Mouse (Mus musculus) G1E-ER4 (cell line): Measurements from ENCODE around the gene Zdhhc8. TPM values are rescaled to one million over a fixed set of nuclear protein-coding genes. Genes with fewer than 3 reads are reported as not detected.

Experiments
- GATA1 ChIP-seq: IDR thresholded peaks from one replicate; pipeline ENCODE4 v1.8.0; 2012; ENCODE audit warnings: low read length, inconsistent platforms
- polyA plus RNA-seq: library from polyadenylated mRNA; stranded (reverse); fragments of >175 nt; gene quantifications from 2 replicates; pipeline ENCODE4 v1.2.3, GENCODE M21; 2012

Gene Zdhhc8
- polyA plus RNA-seq, 1 experiment = 4.3 TPM

DNA sequence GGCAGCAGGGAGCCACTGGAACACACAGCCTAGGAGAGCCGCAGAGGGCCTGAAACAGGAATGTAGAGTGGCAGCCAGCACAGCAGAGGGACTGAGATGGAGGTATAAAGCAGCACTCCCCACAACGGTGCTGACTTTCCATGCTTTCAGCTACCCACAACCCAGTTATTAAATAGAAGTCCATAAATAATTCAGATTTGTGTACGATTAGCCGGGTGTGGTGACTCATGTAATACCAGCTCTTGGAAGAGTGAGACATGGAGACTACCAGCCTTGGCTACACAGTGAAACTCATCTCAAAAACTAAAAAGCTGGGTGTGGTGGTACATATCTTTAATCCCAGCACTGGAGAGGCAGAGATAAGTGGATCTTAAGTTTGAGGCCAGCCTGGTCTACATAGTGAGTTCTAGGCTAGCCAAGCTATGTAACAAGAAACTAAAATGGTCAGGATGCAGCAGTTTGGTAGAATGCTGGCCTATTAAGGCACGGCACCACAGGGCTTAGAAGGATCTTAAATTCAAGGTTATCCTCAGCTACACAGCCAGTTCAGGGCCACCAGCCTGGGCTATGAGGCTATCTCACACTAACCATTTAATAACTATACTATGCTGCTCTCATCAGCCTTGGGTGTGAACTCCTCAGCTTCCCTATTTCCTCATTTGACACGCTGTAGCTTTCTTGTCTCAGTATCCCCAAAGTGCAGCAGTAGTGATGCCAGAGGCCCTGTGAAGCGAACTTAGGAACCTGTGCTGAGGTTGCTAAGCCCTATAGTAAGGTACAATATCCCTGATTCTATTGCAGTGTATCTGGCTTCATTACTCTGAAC is 2.0 kb upstream of the Zdhhc8 start:
- TF ChIP-seq GATA1 = no peak

- TF ChIP-seq GATA1 = no peak
These were observed 591 bp upstream of the Zdhhc8 start for GRCm38 (mm10) chr16:18235389-18236065.

DNA sequence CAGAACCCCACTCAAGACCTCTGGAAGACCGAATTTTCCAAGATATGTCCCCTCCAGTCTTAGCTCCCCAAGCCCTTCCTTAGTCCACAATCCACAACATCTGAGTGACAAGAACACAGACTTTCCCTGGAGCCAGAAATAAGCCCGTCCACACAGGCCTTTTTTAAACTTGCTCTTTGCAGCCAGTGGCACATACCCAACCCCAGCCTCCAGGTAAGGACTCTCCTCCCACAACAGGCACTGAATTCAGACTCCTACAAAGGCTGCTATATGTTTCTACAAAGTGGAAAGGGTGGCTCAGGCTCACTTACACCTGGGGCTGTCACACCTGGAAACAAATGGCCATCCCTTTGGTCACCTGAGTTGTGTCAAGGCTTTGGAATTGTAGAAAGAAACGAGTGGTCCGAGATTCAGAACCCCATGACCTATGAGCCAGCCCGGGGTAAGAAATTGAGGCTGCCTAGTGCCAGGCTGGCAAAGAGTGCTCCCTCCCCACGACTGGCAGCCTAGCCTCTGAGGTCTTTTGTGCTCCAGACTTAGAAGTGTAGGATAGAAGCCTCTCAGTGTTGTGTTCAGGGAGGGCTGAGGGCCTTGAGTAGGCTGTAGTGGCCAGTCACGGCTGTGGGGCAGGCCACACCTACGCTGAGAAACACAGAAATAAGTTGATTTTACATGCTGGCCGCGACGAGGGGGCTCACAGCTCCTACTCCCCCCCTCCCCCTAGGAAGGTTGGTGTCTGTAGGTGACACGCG is 841 bp downstream of the Zdhhc8 start:
- TF ChIP-seq GATA1 = no peak

DNA sequence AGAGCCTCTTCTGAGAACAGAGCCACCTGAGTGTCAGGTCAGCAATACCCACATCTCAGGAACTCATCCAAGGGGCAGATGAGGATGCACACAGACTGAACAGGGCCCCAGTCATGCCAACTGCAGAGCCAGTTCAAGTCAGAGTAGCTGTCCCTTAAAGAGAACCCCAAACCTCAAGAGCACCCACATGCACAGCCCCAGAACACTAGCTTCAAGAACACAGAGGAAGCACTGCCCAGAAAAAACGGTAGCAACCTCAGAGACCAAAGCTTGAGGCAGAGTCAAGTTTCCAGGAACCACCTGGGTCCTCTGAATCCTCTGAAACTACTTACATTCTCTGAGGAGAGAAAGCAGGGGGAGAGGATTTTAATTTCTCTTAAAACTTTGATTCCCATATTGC is 1.5 kb downstream of the Zdhhc8 start:
- no peak for TF ChIP-seq GATA1

- no peak for TF ChIP-seq GATA1
These were observed 3.5 kb downstream of the Zdhhc8 start for GRCm38 (mm10) chr16:18231451-18231850.

DNA sequence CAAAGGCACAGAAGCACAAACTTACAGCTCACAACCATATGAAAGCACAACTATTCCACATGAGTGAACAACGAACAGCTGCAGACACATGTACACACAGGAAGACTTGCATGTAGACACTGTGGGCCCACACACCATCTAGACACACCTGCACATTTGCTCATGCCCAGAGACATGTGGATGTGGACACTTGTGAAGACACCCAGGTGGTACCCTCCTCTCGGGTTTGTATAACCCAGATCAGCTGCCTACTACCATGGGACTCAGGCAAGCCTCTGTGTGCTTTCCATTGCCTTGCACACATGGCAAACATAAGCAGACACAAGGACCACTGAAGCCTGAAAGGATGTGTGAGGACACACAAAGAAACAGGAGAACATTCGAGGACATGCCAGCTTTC is 3.9 kb downstream of the Zdhhc8 start:
- no peak for TF ChIP-seq GATA1

DNA sequence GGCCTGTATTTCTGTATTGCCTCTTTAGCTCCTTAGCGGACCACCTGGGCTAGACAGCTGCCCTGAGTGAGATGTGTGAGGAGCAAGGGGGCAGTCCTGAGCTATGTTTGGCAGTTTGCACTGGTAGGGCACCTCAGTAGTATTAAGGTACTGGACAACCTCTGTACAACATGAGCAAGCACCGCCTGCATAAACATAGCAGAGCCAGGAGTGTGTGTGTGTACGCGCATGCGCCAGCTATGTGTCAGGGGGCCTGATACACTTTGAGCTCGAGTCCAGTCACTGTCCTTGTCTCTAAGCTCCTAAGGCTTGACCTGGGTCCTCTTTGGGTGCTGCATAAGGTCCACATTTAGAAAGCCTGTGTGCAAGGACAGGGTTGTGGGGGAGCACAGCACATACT is 4.3 kb downstream of the Zdhhc8 start:
- no peak for TF ChIP-seq GATA1

- TF ChIP-seq GATA1 = no peak
These were observed 5.3 kb downstream of the Zdhhc8 start for GRCm38 (mm10) chr16:18229622-18230021.

- no peak for TF ChIP-seq GATA1
These were observed 6.1 kb downstream of the Zdhhc8 start for GRCm38 (mm10) chr16:18228856-18229255.

GRCm38 (mm10) chr16:18227897-18228422 is 7.0 kb downstream of the Zdhhc8 start:
- TF ChIP-seq GATA1 = no peak

DNA sequence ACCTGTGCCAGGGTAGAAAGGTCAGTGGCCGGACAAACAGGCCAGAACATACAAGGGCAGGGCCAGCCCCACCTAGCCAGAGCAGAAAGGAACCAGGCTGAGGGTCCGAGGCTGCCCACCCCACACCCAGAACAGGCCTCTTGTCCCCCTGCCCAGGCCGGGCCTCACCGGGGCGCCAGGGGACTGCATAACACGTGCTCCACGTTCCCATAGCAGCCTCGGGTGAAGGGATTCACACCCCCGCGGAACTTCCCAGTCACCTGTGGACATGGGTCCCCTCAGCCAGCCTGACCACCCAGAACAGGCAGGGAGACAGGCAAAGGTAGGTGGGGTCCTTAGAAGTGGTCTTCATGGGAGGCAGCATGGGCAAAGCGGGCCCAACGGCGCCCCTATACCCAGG is 7.7 kb downstream of the Zdhhc8 start:
- TF ChIP-seq GATA1 = no peak

DNA sequence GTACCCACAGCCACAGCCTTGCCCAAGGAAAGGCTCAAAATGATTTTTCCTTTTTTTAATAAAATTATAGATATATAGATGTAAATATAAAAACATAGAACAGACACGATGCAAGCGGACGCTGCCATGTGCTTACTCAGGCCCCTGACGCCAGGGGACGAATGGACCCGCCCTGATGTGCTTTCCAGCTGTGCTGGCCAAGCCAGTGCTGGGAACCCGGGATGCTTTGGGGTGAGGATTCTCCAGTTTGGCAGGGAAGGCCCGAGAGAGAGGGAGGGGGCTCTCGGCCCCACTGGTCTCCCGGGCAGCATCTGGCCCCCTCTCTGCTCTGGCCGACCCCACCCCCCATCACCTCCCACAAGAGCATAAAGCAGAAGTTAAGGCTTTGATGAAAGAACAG is 12.7 kb downstream of the Zdhhc8 start:
- no peak for TF ChIP-seq GATA1

- no peak for TF ChIP-seq GATA1
These were observed 13.4 kb downstream of the Zdhhc8 start for GRCm38 (mm10) chr16:18221543-18221898.

- TF ChIP-seq GATA1 = no peak
These were observed 13.9 kb downstream of the Zdhhc8 start for GRCm38 (mm10) chr16:18220856-18221542.

GRCm38 (mm10) chr16:18220001-18220400 is 14.9 kb downstream of the Zdhhc8 start:
- TF ChIP-seq GATA1 = no peak
